Mouse (Mus musculus) kidney, adult 2 months (tissue): ENCODE measurements at regions not wholly inside any gene's neighbourhood (a gene's known extent, or its start where the extent isn't known, plus 50 kb on each side); places are given as distances from the start of the nearest gene placed in this dataset.

ENCODE experiments used
- DNase-seq: peaks from one replicate; pipeline ENCODE4 v3.0.0; 2021
- H3K27ac ChIP-seq: fragments of 200-500 bp; 2 replicates; pipeline ENCODE4 v1.5.1; 2012; ENCODE audit warnings: low read depth, low read length, control low read depth, inconsistent platforms; ENCODE audit not compliant: insufficient read depth
- H3K27me3 ChIP-seq: fragments of 200-500 bp; replicated peaks from 2 replicates; pipeline ENCODE4 v1.6.1; 2012; ENCODE audit warnings: mild to moderate bottlenecking, moderate library complexity, low read length, inconsistent platforms; ENCODE audit not compliant: control insufficient read depth, insufficient read depth
- H3K36me3 ChIP-seq: fragments of 200-500 bp; 2 replicates; pipeline ENCODE4 v1.6.1; 2012; ENCODE audit warnings: mild to moderate bottlenecking, moderate library complexity, low read length, inconsistent platforms; ENCODE audit not compliant: control insufficient read depth, insufficient read depth
- H3K4me1 ChIP-seq: fragments of 200-500 bp; 2 replicates; pipeline ENCODE4 v1.6.1; 2011; ENCODE audit warnings: low read length; ENCODE audit not compliant: control insufficient read depth, insufficient read depth
- H3K4me3 ChIP-seq: fragments of 200-500 bp; 2 replicates; pipeline ENCODE4 v1.5.1; 2011; ENCODE audit warnings: mild to moderate bottlenecking, low read depth, low read length, control low read depth; ENCODE audit not compliant: insufficient read depth
- CTCF ChIP-seq: fragments of 200-500 bp; conservative IDR thresholded peaks from 2 replicates; pipeline ENCODE4 v1.5.1; 2011; ENCODE audit warnings: low read depth, mild to moderate bottlenecking, control low read depth, low read length, moderate library complexity, mixed read lengths; ENCODE audit not compliant: insufficient read depth, insufficient read length
- POLR2A ChIP-seq: fragments of 200-500 bp; IDR thresholded peaks from one replicate; pipeline ENCODE4 v1.6.1; 2011; ENCODE audit warnings: low read depth, low read length, control low read depth
- WGBS: fragments of 180-500 bp; shearing (Covaris S2); methylation state at CpG from one replicate; pipeline ENCODE4 v1.1.7; 2018; 5-methylcytosine and 5-hydroxymethylcytosine counted together

GRCm38 (mm10) chr10:92106331-92106730 is 615.9 kb downstream of the Nedd1 start:
- Histone ChIP-seq H3K27me3 (no peaks in the 10 kb centered on the region), H3K4me3 (no peak overlapping the region), H3K27ac (no peak overlapping the region), H3K4me1 (no peaks in the 10 kb centered on the region), H3K36me3 (no peaks in the 10 kb centered on the region)
- TF ChIP-seq POLR2A (no peak), CTCF (no peak)
- 87% methylated on average over 6 of the region's 6 CpGs for WGBS
- DNase-seq, result no peak

- whole genome bisulfite sequencing, result 67% methylated on average over 9 of the region's 9 CpGs
These were observed 618.3 kb downstream of the Nedd1 start for GRCm38 (mm10) chr10:92103887-92104286.

GRCm38 (mm10) chr10:92102755-92103154 is 619.5 kb downstream of the Nedd1 start:
- H3K27me3 ChIP-seq, result no peaks in the 10 kb centered on the region
- TF ChIP-seq CTCF (no peak), POLR2A (no peak)
- no peak overlapping the region for H3K27ac ChIP-seq
- DNase-seq, result no peak
- no peaks in the 10 kb centered on the region for H3K36me3 ChIP-seq
- 83% methylated on average over 4 of the region's 4 CpGs for WGBS
- H3K4me1 ChIP-seq, result no peaks in the 10 kb centered on the region
- H3K4me3 ChIP-seq, result no peak overlapping the region

More at GRCm38 (mm10) chr10:92103887-92104286, 618.3 kb downstream of the Nedd1 start:
- H3K4me1 ChIP-seq, result no peaks in the 10 kb centered on the region
- no peaks in the 10 kb centered on the region for H3K27me3 ChIP-seq
- TF ChIP-seq CTCF (no peak), POLR2A (no peak)
- H3K36me3 ChIP-seq, result no peaks in the 10 kb centered on the region
- no peak for DNase-seq
- no peak overlapping the region for H3K27ac ChIP-seq
- no peak overlapping the region for H3K4me3 ChIP-seq

DNA sequence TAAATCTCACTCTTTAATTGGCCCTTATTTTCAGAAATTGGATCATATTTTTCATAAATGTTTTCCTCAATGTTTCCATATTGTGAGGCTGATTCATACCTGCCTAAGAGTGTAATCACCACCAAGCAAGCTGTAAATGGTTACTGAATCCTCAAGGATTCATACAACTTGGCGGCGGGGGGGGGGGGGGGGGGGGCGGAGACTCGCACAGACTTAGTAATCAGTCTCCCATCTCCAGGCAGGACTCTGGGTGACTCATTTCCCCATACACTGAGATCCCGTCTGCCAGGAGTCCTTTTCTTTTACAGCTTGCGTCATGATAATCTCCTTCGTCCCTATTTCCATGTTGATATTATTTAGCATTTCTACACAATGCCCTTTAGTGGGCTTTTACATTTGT is 624.7 kb downstream of the Nedd1 start:
- Histone ChIP-seq H3K27ac (no peak overlapping the region), H3K4me3 (no peak overlapping the region), H3K27me3 (no peaks in the 10 kb centered on the region), H3K36me3 (no peaks in the 10 kb centered on the region), H3K4me1 (no peaks in the 10 kb centered on the region)
- DNase-seq, result no peak
- TF ChIP-seq POLR2A, result no peak
- no peak for TF ChIP-seq CTCF
- WGBS, result 35% methylated on average over 7 of the region's 7 CpGs

DNA sequence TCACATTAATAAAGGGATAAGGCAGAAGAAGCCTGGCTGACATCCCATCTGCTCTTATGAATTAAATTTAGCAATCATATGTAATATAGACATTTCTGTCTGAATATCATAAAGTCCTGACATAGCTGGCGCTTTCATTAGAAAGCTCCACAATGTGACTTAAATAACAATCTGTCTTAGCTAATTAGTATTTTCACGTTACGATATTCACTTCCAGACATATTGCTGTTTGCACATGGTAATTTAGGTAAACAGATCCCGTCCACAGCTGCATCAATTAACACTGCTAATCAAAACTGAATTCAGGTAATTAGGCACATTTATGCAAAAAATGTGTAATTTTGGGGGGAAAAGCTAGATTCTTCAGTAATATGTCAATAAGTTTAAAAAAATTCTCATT is 625.1 kb downstream of the Nedd1 start:
- no peak for TF ChIP-seq POLR2A
- no peak for TF ChIP-seq CTCF
- H3K4me3 ChIP-seq, result no peak overlapping the region
- 90% methylated on average over 4 of the region's 4 CpGs for WGBS
- DNase-seq, result no peak
- no peak overlapping the region for H3K27ac ChIP-seq
- H3K36me3 ChIP-seq, result no peaks in the 10 kb centered on the region
- no peaks in the 10 kb centered on the region for H3K27me3 ChIP-seq
- no peaks in the 10 kb centered on the region for H3K4me1 ChIP-seq

- TF ChIP-seq POLR2A, result no peak
- no peak for TF ChIP-seq CTCF
- H3K36me3 ChIP-seq, result no peaks in the 10 kb centered on the region
- H3K27me3 ChIP-seq, result no peaks in the 10 kb centered on the region
- no peaks in the 10 kb centered on the region for H3K4me1 ChIP-seq
- no peak overlapping the region for H3K4me3 ChIP-seq
- 67% methylated on average over 9 of the region's 9 CpGs for WGBS
- DNase-seq, result no peak
- no peak overlapping the region for H3K27ac ChIP-seq
These were observed 630.5 kb downstream of the Nedd1 start for GRCm38 (mm10) chr10:92091480-92092395.

DNA sequence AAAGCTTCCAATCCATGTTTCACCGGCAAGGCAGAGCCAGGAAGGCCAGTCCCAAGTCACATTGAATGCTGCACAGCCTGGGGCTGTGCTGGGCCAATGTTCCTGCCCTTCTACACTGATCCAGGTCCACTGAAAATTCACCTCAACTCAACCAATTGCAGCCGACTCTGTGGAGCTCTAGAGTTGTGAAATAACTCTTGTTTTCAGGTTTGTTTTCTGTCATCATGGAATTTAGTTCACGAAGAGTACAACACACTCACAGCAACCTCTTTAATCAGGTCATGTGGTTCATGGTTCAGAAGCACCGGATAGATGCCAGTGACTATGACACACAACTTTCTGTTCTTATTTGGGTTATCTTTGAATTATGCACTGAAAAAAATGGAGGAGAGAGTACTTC is 640.1 kb downstream of the Nedd1 start:
- no peaks in the 10 kb centered on the region for H3K27me3 ChIP-seq
- H3K27ac ChIP-seq, result no peak overlapping the region
- no peaks in the 10 kb centered on the region for H3K4me1 ChIP-seq
- WGBS, result 75% methylated on average over 4 of the region's 4 CpGs
- DNase-seq, result no peak
- no peak overlapping the region for H3K4me3 ChIP-seq
- H3K36me3 ChIP-seq, result no peaks in the 10 kb centered on the region
- TF ChIP-seq POLR2A (no peak), CTCF (no peak)
